In genomic region chr12:105454258-105455062, GRCm38 (mm10) we compare ENCODE assay signal across 8 mouse cellular contexts. TPM values are rescaled to one million over a fixed set of nuclear protein-coding genes. Genes with fewer than 3 reads are reported as not detected.
DNase-seq lines count a peak whose midpoint lies in the region; ATAC-seq and TF ChIP-seq lines count a peak whose summit lies in the region.

No protein-coding gene starts in this region.

- no peak for TF ChIP-seq POLR2A in kidney, adult 2 months (IDR thresholded peaks at IDR 0.05; ENCODE audit: low read depth, low read length)
- TF ChIP-seq POLR2A in brain, embryonic 14.5 days (IDR thresholded peaks at IDR 0.05; ENCODE audit: borderline replicate concordance, extremely low read depth, insufficient read depth, insufficient read length, poor library complexity, severe bottlenecking), result no peak

- no peaks in the 10 kb centered on the region for H3K9me3 ChIP-seq in liver, embryonic 14.5 days (ENCODE audit: control insufficient read depth, low read length)

- TF ChIP-seq EP300 in liver, embryonic 14.5 days (IDR thresholded peaks at IDR 0.05; ENCODE audit: low read depth), result no peak

- TF ChIP-seq CTCF in kidney, adult 2 months (conservative IDR thresholded peaks at IDR 0.05; ENCODE audit: insufficient read depth, insufficient read length, low read depth, low read length), result no peak
- TF ChIP-seq CTCF in brain, embryonic 14.5 days (IDR thresholded peaks at IDR 0.05; ENCODE audit: borderline replicate concordance, extremely low read depth, insufficient read depth, insufficient read length), result no peak
- no peak for TF ChIP-seq CTCF in liver, embryonic 14.5 days (IDR thresholded peaks at IDR 0.05; ENCODE audit: low read depth)

- no peaks in the 10 kb centered on the region for H3K4me1 ChIP-seq in kidney, adult 2 months (ENCODE audit: control insufficient read depth, insufficient read depth, low read length)
- no peaks in the 10 kb centered on the region for H3K4me1 ChIP-seq in liver, embryonic 14.5 days (replicated peaks; ENCODE audit: control insufficient read depth in 2 of 2, insufficient read depth in 2 of 2, low read length in 1 of 2)

- DNase-seq in kidney, adult 2 months, result no peak
- DNase-seq in kidney, postnatal 14 days, result no peak
- peak; percentile 74 for DNase-seq in brain, embryonic 14.5 days (ENCODE audit: low read depth)
- no peak for DNase-seq in liver, embryonic 14.5 days (ENCODE audit: low read depth in 3 of 3, low spot score in 3 of 3)
- DNase-seq in c-Kit-positive CD71-positive TER-119-positive erythroid progenitor cells, embryonic 14.5 days (ENCODE audit: low spot score), result no peak
- DNase-seq in urinary bladder, adult 2 months (ENCODE audit: low spot score), result no peak
- DNase-seq in adrenal gland, adult 8-10 months, result no peak

- H3K36me3 ChIP-seq in kidney, adult 2 months (ENCODE audit: control insufficient read depth, insufficient read depth, low read length), result no peaks in the 10 kb centered on the region
- no peaks in the 10 kb centered on the region for H3K36me3 ChIP-seq in liver, embryonic 14.5 days (replicated peaks; ENCODE audit: control insufficient read depth, insufficient read depth, low read depth)

- no peaks in the 10 kb centered on the region for H3K27me3 ChIP-seq in kidney, adult 2 months (replicated peaks; ENCODE audit: control insufficient read depth, insufficient read depth, low read length)
- H3K27me3 ChIP-seq in liver, embryonic 14.5 days (ENCODE audit: control insufficient read depth, insufficient read depth, low read length), result no peaks in the 10 kb centered on the region; the same call in 1 of the 2 replicates

- peak; percentile 30 for ATAC-seq in granulocyte monocyte progenitor cell, adult 5-6 weeks (replicated peaks; ENCODE audit: poor library complexity, severe bottlenecking)
- ATAC-seq in liver, embryonic 14.5 days (ENCODE audit: insufficient read depth), result no peak

- peak overlapping the region; percentile 47 for H3K4me2 ChIP-seq in liver, embryonic 14.5 days (ENCODE audit: low read depth)

- H3K9ac ChIP-seq in liver, embryonic 14.5 days (replicated peaks), result no peak overlapping the region

- WGBS in kidney, adult 2 months, result 5% methylated on average over 21 of the region's 21 CpGs
- WGBS in liver, embryonic 14.5 days (ENCODE audit: insufficient replicate concordance), result 5% methylated on average over 21 of the region's 21 CpGs

- peak overlapping the region; percentile 54 for H3K4me3 ChIP-seq in kidney, adult 2 months (ENCODE audit: insufficient read depth, low read depth, low read length)
- peak overlapping the region; percentile 23 to 35; a peak in 2 of 4 replicates for H3K4me3 ChIP-seq in liver, embryonic 14.5 days (ENCODE audit: insufficient read depth in 1 of 2, low read depth in 2 of 2, low read length in 2 of 2)

- H3K27ac ChIP-seq in kidney, adult 2 months (ENCODE audit: insufficient read depth, low read depth, low read length), result no peak overlapping the region
- no peak overlapping the region for H3K27ac ChIP-seq in liver, embryonic 14.5 days

RNA-seq across cellular contexts. Expression of gene D430019H16Rik, which starts 0.8 kb away (rescaled TPM):
- 3.5 and 3.7 TPM in 2 replicates for polyA plus RNA-seq in kidney, adult 2 months (2012; rRNA removed)
- 90.3 and 133 TPM in 2 replicates for polyA plus RNA-seq in brain, embryonic 14.5 days (2012; rRNA removed)
- not detected in 2 replicates for total RNA-seq in granulocyte monocyte progenitor cell, adult 5-6 weeks (2014; fragmentation: Nextera tagmentation)
- total RNA-seq in granulocyte monocyte progenitor cell, adult 5-6 weeks (2017), result not detected in 2 replicates
- 0.23 and 0.26 TPM in 2 replicates for polyA plus RNA-seq in liver, embryonic 14.5 days (2012; rRNA removed)
- 0.03 TPM in 2 replicates for polyA plus RNA-seq in liver, embryonic 14.5 days (2014; fragmentation: Nextera tagmentation; extraction: Ambion mirVana)
- 3.5 and 4.4 TPM in 2 replicates for polyA plus RNA-seq in urinary bladder, adult 2 months (2012; rRNA removed)
- 10 to 100 TPM in 2 of 4 experiments, 1 to 10 TPM in 2; 5.9 to 15.8 (median 9.5) TPM for total RNA-seq in adrenal gland, adult 8-10 months (2022)

Comparison
In these comparisons a context has a peak if more than half of its experiments do, and no peak if none do; other contexts are left out.
1. RNA of gene D430019H16Rik, which starts 0.8 kb away (polyA plus RNA-seq): 90.3 to 133 TPM in brain, embryonic 14.5 days; 3.5 to 3.7 TPM in kidney, adult 2 months, 3.5 to 4.4 TPM in urinary bladder, adult 2 months and 0.03 to 0.26 TPM in liver, embryonic 14.5 days; every median in the first group is over 10 times any median in the second.